Mouse (Mus musculus): Measurements from ENCODE around the gene Tbc1d17. TPM values are rescaled to one million over a fixed set of nuclear protein-coding genes. Genes with fewer than 3 reads are reported as not detected.

The Tbc1d17 gene
- polyA plus RNA-seq, 1 experiment, result 106 TPM

GRCm38 (mm10) chr7:44835373-44836015, 13.4 kb downstream of the Tbc1d17 start:
- no peak for DNase-seq (ENCODE audit: extremely low spot score in 1 of 2, low spot score in 1 of 2)

GRCm38 (mm10) chr7:44832763-44833162, 16.1 kb downstream of the Tbc1d17 start:
- no peak for DNase-seq (ENCODE audit: extremely low spot score in 1 of 2, low spot score in 1 of 2)

GRCm38 (mm10) chr7:44828706-44829105, 20.2 kb downstream of the Tbc1d17 start:
- DNase-seq (ENCODE audit: extremely low spot score in 1 of 2, low spot score in 1 of 2), result no peak

- DNase-seq (ENCODE audit: extremely low spot score in 1 of 2, low spot score in 1 of 2), result no peak
These were observed 22.1 kb downstream of the Tbc1d17 start for GRCm38 (mm10) chr7:44826771-44827170.

- DNase-seq (ENCODE audit: extremely low spot score in 1 of 2, low spot score in 1 of 2), result peak in 1 of 2 experiments; percentile 90
These were observed 24.0 kb downstream of the Tbc1d17 start for GRCm38 (mm10) chr7:44824872-44825271.

GRCm38 (mm10) chr7:44823409-44823808, 25.5 kb downstream of the Tbc1d17 start:
- DNase-seq (ENCODE audit: extremely low spot score in 1 of 2, low spot score in 1 of 2), result peak in 1 of 2 experiments; percentile 2

- peak in 1 of 2 experiments; percentile 0 for DNase-seq (ENCODE audit: extremely low spot score in 1 of 2, low spot score in 1 of 2)
These were observed 27.0 kb downstream of the Tbc1d17 start for GRCm38 (mm10) chr7:44821666-44822448.

GRCm38 (mm10) chr7:44820525-44820924, 28.4 kb downstream of the Tbc1d17 start:
- DNase-seq (ENCODE audit: extremely low spot score in 1 of 2, low spot score in 1 of 2), result no peak

GRCm38 (mm10) chr7:44819863-44820262, 29.0 kb downstream of the Tbc1d17 start:
- no peak for DNase-seq (ENCODE audit: extremely low spot score in 1 of 2, low spot score in 1 of 2)

- no peak for DNase-seq (ENCODE audit: extremely low spot score in 1 of 2, low spot score in 1 of 2)
These were observed 29.5 kb downstream of the Tbc1d17 start for GRCm38 (mm10) chr7:44819391-44819790.

GRCm38 (mm10) chr7:44818751-44819235, 30.1 kb downstream of the Tbc1d17 start:
- DNase-seq (ENCODE audit: extremely low spot score in 1 of 2, low spot score in 1 of 2), result no peak

GRCm38 (mm10) chr7:44818164-44818563, 30.7 kb downstream of the Tbc1d17 start:
- DNase-seq (ENCODE audit: extremely low spot score in 1 of 2, low spot score in 1 of 2), result peak in 1 of 2 experiments; percentile 45

- DNase-seq (ENCODE audit: extremely low spot score in 1 of 2, low spot score in 1 of 2), result no peak
These were observed 31.4 kb downstream of the Tbc1d17 start for GRCm38 (mm10) chr7:44817441-44817840.

GRCm38 (mm10) chr7:44816470-44817021, 32.3 kb downstream of the Tbc1d17 start, which contains the start of gene Atf5:
Gene Atf5 (minus strand): TSS chr7:44816658.
- DNase-seq (ENCODE audit: extremely low spot score in 1 of 2, low spot score in 1 of 2), result peak in 1 of 2 experiments; percentile 48

GRCm38 (mm10) chr7:44815721-44816469, 33.0 kb downstream of the Tbc1d17 start, which contains the start of the genes Nup62 and Il4i1:
Gene Nup62 (plus strand): TSS chr7:44816088.
Gene Il4i1 (plus strand): TSS chr7:44816387.
- peak; percentile 97 to 99 for DNase-seq (ENCODE audit: extremely low spot score in 1 of 2, low spot score in 1 of 2)

- no peak for DNase-seq (ENCODE audit: extremely low spot score in 1 of 2, low spot score in 1 of 2)
These were observed 33.8 kb downstream of the Tbc1d17 start for GRCm38 (mm10) chr7:44814952-44815553.

GRCm38 (mm10) chr7:44814423-44814822, 34.5 kb downstream of the Tbc1d17 start:
- no peak for DNase-seq (ENCODE audit: extremely low spot score in 1 of 2, low spot score in 1 of 2)

- no peak for DNase-seq (ENCODE audit: extremely low spot score in 1 of 2, low spot score in 1 of 2)
These were observed 34.9 kb downstream of the Tbc1d17 start for GRCm38 (mm10) chr7:44813985-44814384.

GRCm38 (mm10) chr7:44812651-44813325, 36.1 kb downstream of the Tbc1d17 start:
- DNase-seq (ENCODE audit: extremely low spot score in 1 of 2, low spot score in 1 of 2), result no peak

Data from frontal cortex, adult 2 months (tissue).